Mouse (Mus musculus) limb, embryonic 11.5 days (tissue): ENCODE results near the gene Ebf4. TPM values are rescaled to one million over a fixed set of nuclear protein-coding genes. Genes with fewer than 3 reads are reported as not detected.

ENCODE experiments used
- ATAC-seq: fragments of 200-750 bp; cut with Nextera tagmentation; 2 replicates; pipeline ENCODE4 v1.8.0; 2017; ENCODE audit warnings: low read depth; ENCODE audit not compliant: insufficient number of reproducible peaks, low FRiP score, low TSS enrichment
- DNase-seq: peaks from one replicate; pipeline ENCODE4 v3.0.0-alpha.2; 2015; ENCODE audit warnings: low spot score
- H3K27ac ChIP-seq: fragments of 300-500 bp; sonication (generic); replicated peaks from 2 replicates; pipeline ENCODE4 v1.5.1; 2014; ENCODE audit warnings: low read depth, mild to moderate bottlenecking, low read length
- H3K27me3 ChIP-seq: fragments of 300-500 bp; sonication (generic); 2 replicates; pipeline ENCODE4 v1.6.1; 2014; ENCODE audit warnings: mild to moderate bottlenecking, low read length, mixed read lengths; ENCODE audit not compliant: control insufficient read depth, insufficient read depth
- H3K36me3 ChIP-seq: fragments of 300-500 bp; sonication (generic); 2 replicates; pipeline ENCODE4 v1.6.1; 2014; ENCODE audit warnings: mild to moderate bottlenecking, low read length, moderate library complexity, mixed read lengths; ENCODE audit not compliant: control insufficient read depth, insufficient read depth
- H3K4me1 ChIP-seq: fragments of 300-500 bp; sonication (generic); 2 replicates; pipeline ENCODE4 v1.6.1; 2014; ENCODE audit warnings: low read length, mixed read lengths; ENCODE audit not compliant: control insufficient read depth, insufficient read depth
- H3K4me2 ChIP-seq: fragments of 300-500 bp; sonication (generic); 2 replicates; pipeline ENCODE4 v1.6.1; 2014; ENCODE audit warnings: low read depth, mild to moderate bottlenecking, moderate library complexity; ENCODE audit not compliant: severe bottlenecking
- H3K4me3 ChIP-seq: fragments of 300-500 bp; sonication (generic); 2 replicates; pipeline ENCODE4 v1.5.1; 2014; ENCODE audit warnings: low read depth, low read length
- H3K9ac ChIP-seq: fragments of 300-500 bp; sonication (generic); 2 replicates; pipeline ENCODE4 v1.6.1; 2014; ENCODE audit warnings: mild to moderate bottlenecking, low read length
- H3K9me3 ChIP-seq: fragments of 300-500 bp; sonication (generic); 2 replicates; pipeline ENCODE4 v1.6.1; 2016; ENCODE audit warnings: low read length; ENCODE audit not compliant: control insufficient read depth
- WGBS: fragments of 180-500 bp; shearing (Covaris S2); extraction: QIAGEN DNeasy Blood & Tissue Kit; methylation state at CpG from one replicate; pipeline ENCODE4 v1.1.7; 2014; 5-methylcytosine and 5-hydroxymethylcytosine counted together
- polyA plus RNA-seq: library from polyadenylated mRNA; unstranded; fragments of >200 nt; fragmentation: Nextera tagmentation; extraction: Ambion mirVana; gene quantifications from 2 replicates; pipeline ENCODE4 v1.2.1, GENCODE M21; 2014

Gene Ebf4
- polyA plus RNA-seq, 1 experiment from 2014 or later, result 1.8 TPM

GRCm38 (mm10) chr2:130289086-130289485, 5.9 kb upstream of the Ebf4 start:
- H3K27ac ChIP-seq, result no peak overlapping the region
- DNase-seq (no peak), ATAC-seq (no peak)
- no peaks in the 10 kb centered on the region for H3K4me1 ChIP-seq
- no peak overlapping the region for H3K4me2 ChIP-seq
- H3K36me3 ChIP-seq, result no peaks in the 10 kb centered on the region
- no peak overlapping the region for H3K4me3 ChIP-seq
- 64% methylated on average over 4 of the region's 4 CpGs for WGBS
- H3K9ac ChIP-seq, result no peak overlapping the region
- H3K27me3 ChIP-seq, result 0 out of 2 replicates have a peak, but pooled peaks cover 3% of the 10 kb centered on the region
- H3K9me3 ChIP-seq, result no peaks in the 10 kb centered on the region

GRCm38 (mm10) chr2:130291434-130291833, 3.5 kb upstream of the Ebf4 start:
- ATAC-seq (no peak), DNase-seq (peak; percentile 73)
- no peak overlapping the region for H3K4me3 ChIP-seq
- H3K9ac ChIP-seq, result no peak overlapping the region
- H3K36me3 ChIP-seq, result no peaks in the 10 kb centered on the region
- peaks cover 5% of the 10 kb centered on the region; the same call in 1 of the 2 replicates for H3K4me1 ChIP-seq
- 16% methylated on average over 8 of the region's 8 CpGs for WGBS
- H3K27me3 ChIP-seq, result peaks cover 17% of the 10 kb centered on the region
- no peak overlapping the region for H3K4me2 ChIP-seq
- H3K9me3 ChIP-seq, result no peaks in the 10 kb centered on the region
- no peak overlapping the region for H3K27ac ChIP-seq

- ATAC-seq (no peak), DNase-seq (no peak)
- 47% methylated on average over 3 of the region's 3 CpGs for WGBS
- Histone ChIP-seq H3K9ac (no peak overlapping the region), H3K4me2 (no peak overlapping the region), H3K27me3 (peaks cover 24% of the 10 kb centered on the region), H3K36me3 (no peaks in the 10 kb centered on the region), H3K4me3 (no peak overlapping the region), H3K27ac (no peak overlapping the region), H3K4me1 (peaks cover 8% of the 10 kb centered on the region; the same call in 1 of the 2 replicates), H3K9me3 (no peaks in the 10 kb centered on the region)
These were observed 2.0 kb upstream of the Ebf4 start for GRCm38 (mm10) chr2:130293009-130293408.

- 4% methylated on average over 4 of the region's 4 CpGs for WGBS
- H3K9me3 ChIP-seq, result no peaks in the 10 kb centered on the region
- DNase-seq (peak; percentile 36), ATAC-seq (no peak)
- H3K4me2 ChIP-seq, result no peak overlapping the region
- H3K36me3 ChIP-seq, result no peaks in the 10 kb centered on the region
- H3K27ac ChIP-seq, result no peak overlapping the region
- no peak overlapping the region for H3K9ac ChIP-seq
- H3K4me3 ChIP-seq, result no peak overlapping the region
- peaks cover 8% of the 10 kb centered on the region; the same call in 1 of the 2 replicates for H3K4me1 ChIP-seq
- peaks cover 24% of the 10 kb centered on the region for H3K27me3 ChIP-seq
These were observed 1.5 kb upstream of the Ebf4 start for GRCm38 (mm10) chr2:130293486-130293885.

GRCm38 (mm10) chr2:130294218-130294935, 592 bp upstream of the Ebf4 start:
- peak overlapping the region; percentile 69 for H3K9ac ChIP-seq
- peak overlapping the region; percentile 54 for H3K4me3 ChIP-seq
- peak overlapping the region; percentile 80 for H3K4me2 ChIP-seq
- no peak overlapping the region for H3K27ac ChIP-seq
- no peak for ATAC-seq
- peaks cover 24% of the 10 kb centered on the region for H3K27me3 ChIP-seq
- H3K36me3 ChIP-seq, result no peaks in the 10 kb centered on the region
- H3K4me1 ChIP-seq, result peaks cover 8% of the 10 kb centered on the region; the same call in 1 of the 2 replicates
- no peaks in the 10 kb centered on the region for H3K9me3 ChIP-seq
- 7% methylated on average over 20 of the region's 20 CpGs for WGBS
- DNase-seq, result no peak

- no peaks in the 10 kb centered on the region for H3K36me3 ChIP-seq
- peaks cover 8% of the 10 kb centered on the region; the same call in 1 of the 2 replicates for H3K4me1 ChIP-seq
- DNase-seq (peak; percentile 70), ATAC-seq (peak; percentile 41; the same call in 1 of the 2 replicates)
- WGBS, result under 1% methylated on average over 53 of the region's 99 CpGs
- peak overlapping the region; percentile 80 for H3K4me2 ChIP-seq
- no peaks in the 10 kb centered on the region for H3K9me3 ChIP-seq
- H3K27ac ChIP-seq, result no peak overlapping the region
- H3K9ac ChIP-seq, result peak overlapping the region; percentile 69
- peaks cover 24% of the 10 kb centered on the region for H3K27me3 ChIP-seq
- H3K4me3 ChIP-seq, result peak overlapping the region; percentile 54
These were observed 563 bp downstream of the Ebf4 start for GRCm38 (mm10) chr2:130295331-130296133.

GRCm38 (mm10) chr2:130296134-130296745, 1.3 kb downstream of the Ebf4 start:
- H3K27me3 ChIP-seq, result peaks cover 24% of the 10 kb centered on the region
- 3% methylated on average over 20 of the region's 20 CpGs for WGBS

GRCm38 (mm10) chr2:130297580-130297979, 2.6 kb downstream of the Ebf4 start:
- Histone ChIP-seq H3K4me1 (peaks cover 8% of the 10 kb centered on the region; the same call in 1 of the 2 replicates), H3K27ac (no peak overlapping the region), H3K4me2 (no peak overlapping the region), H3K27me3 (peaks cover 24% of the 10 kb centered on the region), H3K36me3 (no peaks in the 10 kb centered on the region), H3K4me3 (no peak overlapping the region), H3K9me3 (no peaks in the 10 kb centered on the region), H3K9ac (no peak overlapping the region)
- no peak for ATAC-seq
- 76% methylated on average over 9 of the region's 9 CpGs for WGBS
- DNase-seq, result no peak

More at GRCm38 (mm10) chr2:130296134-130296745, 1.3 kb downstream of the Ebf4 start:
- H3K9ac ChIP-seq, result peak overlapping the region; percentile 69; the same call in 1 of the 2 replicates
- peak overlapping the region; percentile 54 for H3K4me3 ChIP-seq
- H3K4me1 ChIP-seq, result peaks cover 8% of the 10 kb centered on the region; the same call in 1 of the 2 replicates
- H3K36me3 ChIP-seq, result no peaks in the 10 kb centered on the region
- no peaks in the 10 kb centered on the region for H3K9me3 ChIP-seq
- peak overlapping the region; percentile 80 for H3K4me2 ChIP-seq
- H3K27ac ChIP-seq, result no peak overlapping the region
- DNase-seq (no peak), ATAC-seq (no peak)
